Mouse (Mus musculus): ENCODE measurements at regions not wholly inside any gene's neighbourhood (a gene's known extent, or its start where the extent isn't known, plus 50 kb on each side); places are given as distances from the start of the nearest gene placed in this dataset.

DNA sequence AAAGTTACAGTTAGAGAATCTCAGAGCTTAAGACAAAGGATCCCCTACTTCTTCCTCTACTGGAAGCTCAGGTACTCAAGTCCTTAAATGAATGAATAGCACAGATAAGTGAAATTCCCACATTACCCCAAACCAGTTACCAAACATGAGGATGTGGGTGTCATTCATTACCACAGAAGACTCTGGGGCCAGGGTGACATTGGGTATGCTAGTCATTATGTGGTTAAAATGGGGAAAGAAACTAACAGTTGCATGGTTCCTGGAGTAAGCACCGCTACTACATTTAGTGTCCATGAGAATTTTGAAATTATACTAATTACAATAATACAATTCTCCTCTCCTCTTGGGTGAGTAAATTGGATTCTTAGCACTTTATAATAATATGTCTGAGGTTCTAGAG is 142.9 kb upstream of the Thbs1 start:
- no peak for DNase-seq (ENCODE audit: low spot score in 2 of 2)

- no peak for DNase-seq (ENCODE audit: low spot score in 2 of 2)
Observed at GRCm38 (mm10) chr2:117970631-117971030, 141.0 kb upstream of the Thbs1 start.

DNA sequence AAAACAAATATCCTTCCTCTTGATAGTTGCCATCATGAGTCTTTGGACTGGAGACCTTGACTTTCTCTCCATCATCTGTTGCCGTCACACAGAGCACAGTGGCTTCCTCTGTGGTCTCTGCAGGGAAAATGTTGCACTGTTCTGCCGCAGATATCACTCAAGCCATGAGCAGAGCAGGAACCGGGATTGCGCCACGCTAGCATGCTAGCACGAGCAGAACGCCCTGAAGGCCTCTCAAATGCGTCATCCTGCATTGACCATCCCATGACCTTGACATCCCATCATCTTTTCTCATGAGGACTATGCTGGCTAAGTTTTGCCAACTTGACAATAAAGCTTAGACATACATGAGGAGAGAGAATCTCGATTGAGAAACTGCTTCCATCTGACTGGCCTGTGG is 134.6 kb upstream of the Thbs1 start:
- no peak for DNase-seq (ENCODE audit: low spot score in 2 of 2)

GRCm38 (mm10) chr2:117980856-117981255 is 130.8 kb upstream of the Thbs1 start:
- no peak for DNase-seq (ENCODE audit: low spot score in 2 of 2)

- DNase-seq (ENCODE audit: low spot score in 2 of 2), result no peak
Observed at GRCm38 (mm10) chr2:117984569-117984968, 127.1 kb upstream of the Thbs1 start.

GRCm38 (mm10) chr2:117987426-117988215 is 124.1 kb upstream of the Thbs1 start:
- no peak for DNase-seq (ENCODE audit: low spot score in 2 of 2)

DNA sequence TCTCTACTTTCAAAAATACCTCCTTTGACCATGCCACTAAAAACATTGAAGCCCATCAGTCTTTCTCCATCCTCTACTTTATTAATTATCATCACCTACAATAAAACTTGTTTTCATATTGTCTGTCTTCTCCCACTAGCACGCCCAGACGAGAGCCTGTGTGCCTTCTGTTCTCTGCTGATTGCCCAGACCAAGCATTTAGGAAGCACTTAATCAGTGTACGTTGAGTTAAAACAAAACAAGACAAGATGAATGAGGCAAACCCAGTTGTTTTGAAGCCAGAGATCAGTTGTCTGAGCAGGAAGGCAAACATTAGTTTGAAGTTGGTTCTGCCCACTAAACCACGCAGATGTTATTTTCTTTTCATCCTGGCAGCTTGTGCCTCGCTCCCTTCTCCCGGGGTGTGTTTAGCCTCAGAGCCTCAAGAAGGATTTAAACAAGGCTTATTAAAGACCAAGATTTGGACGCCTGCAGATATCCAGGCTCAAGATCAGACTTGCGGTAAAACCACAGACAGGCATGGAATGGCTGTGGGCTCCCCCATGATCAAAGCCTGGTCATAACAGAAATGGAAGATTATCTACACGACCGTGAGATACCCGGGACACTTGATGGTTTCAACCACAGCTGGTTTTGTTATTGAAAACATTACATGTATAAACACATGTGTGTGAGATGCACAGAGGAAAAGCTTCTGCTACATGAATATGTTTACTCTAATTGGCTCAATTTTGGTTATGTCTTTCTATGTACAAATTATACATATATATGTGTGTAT is 123.1 kb upstream of the Thbs1 start:
- no peak for DNase-seq (ENCODE audit: low spot score in 2 of 2)

DNA sequence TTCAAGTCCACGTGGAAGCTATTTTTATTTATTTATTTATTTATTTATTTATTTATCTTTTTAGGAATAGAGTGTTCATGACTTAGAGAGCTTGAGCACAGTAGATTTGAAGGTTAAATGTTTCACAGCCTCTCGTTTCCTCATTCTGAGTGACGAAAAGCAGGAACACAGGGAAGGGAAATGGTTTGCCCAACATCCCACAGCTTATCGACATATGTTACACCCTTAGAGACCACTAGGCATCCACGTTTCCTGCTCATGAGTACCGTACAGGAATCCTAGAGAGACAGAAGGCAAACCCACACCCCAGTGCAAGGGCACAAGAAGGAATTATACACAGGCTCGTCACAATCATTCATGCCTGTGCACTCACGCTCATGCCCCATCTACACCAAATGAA is 122.5 kb upstream of the Thbs1 start:
- DNase-seq (ENCODE audit: low spot score in 2 of 2), result no peak

DNA sequence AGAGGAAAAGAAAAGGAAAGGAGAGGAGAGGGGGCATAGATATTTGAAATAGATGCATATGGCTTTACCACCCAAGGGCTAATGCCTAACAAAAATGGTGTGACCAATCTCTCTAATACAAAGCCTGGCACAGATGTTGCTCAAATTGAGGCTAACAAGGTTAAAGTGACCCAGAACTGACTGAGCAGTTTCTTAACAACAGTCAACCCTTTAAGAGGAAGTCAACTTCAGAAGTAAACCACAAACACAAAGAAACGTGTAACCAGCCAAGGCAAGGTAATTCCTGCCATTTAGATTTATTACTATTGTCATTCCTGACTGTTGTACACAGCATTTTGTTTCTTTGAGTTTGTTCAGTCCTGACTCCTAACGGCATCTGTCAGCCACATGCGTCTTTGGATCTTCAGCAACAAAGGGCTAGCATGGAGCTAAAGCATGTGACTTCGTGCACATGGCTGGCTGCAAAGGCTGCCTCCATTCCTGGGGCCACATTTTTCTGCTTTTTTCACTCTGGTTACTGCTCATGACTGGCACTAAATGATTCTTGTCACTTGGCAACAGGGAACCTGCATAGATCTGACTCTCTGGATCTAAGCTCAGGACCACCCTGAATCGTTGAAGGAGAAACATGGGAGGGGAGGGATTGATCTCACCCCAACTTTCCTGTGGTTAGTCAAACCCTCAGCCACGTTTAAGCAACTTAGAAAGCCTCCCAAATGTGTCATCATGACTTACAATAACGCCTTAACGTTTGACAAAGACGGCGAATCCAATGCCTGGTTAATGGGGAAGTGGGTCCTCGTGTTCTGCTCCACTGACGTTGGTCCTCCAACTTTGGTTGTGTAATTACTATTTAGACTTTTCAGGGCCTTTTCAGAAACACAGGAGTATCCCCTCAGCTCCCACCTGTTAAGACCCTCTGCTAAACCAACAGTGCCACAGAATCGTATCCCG is 115.3 kb upstream of the Thbs1 start:
- no peak for DNase-seq (ENCODE audit: low spot score in 2 of 2)

- DNase-seq (ENCODE audit: low spot score in 2 of 2), result no peak
Observed at GRCm38 (mm10) chr2:117999641-118000040, 112.0 kb upstream of the Thbs1 start.

GRCm38 (mm10) chr2:118004191-118004590 is 107.5 kb upstream of the Thbs1 start:
- no peak for DNase-seq (ENCODE audit: low spot score in 2 of 2)

GRCm38 (mm10) chr2:118007539-118008427 is 103.9 kb upstream of the Thbs1 start:
- DNase-seq (ENCODE audit: low spot score in 2 of 2), result peak in 1 of 2 experiments; percentile 11

- no peak for DNase-seq (ENCODE audit: low spot score in 2 of 2)
Observed at GRCm38 (mm10) chr2:118011679-118012078, 100.0 kb upstream of the Thbs1 start.

GRCm38 (mm10) chr2:118012211-118012610 is 99.5 kb upstream of the Thbs1 start:
- DNase-seq (ENCODE audit: low spot score in 2 of 2), result no peak

- no peak for DNase-seq (ENCODE audit: low spot score in 2 of 2)
Observed at GRCm38 (mm10) chr2:118013156-118013555, 98.5 kb upstream of the Thbs1 start.

GRCm38 (mm10) chr2:118015182-118015581 is 96.5 kb upstream of the Thbs1 start:
- no peak for DNase-seq (ENCODE audit: low spot score in 2 of 2)

GRCm38 (mm10) chr2:118025829-118026735 is 85.6 kb upstream of the Thbs1 start:
- DNase-seq (ENCODE audit: low spot score in 2 of 2), result no peak

DNA sequence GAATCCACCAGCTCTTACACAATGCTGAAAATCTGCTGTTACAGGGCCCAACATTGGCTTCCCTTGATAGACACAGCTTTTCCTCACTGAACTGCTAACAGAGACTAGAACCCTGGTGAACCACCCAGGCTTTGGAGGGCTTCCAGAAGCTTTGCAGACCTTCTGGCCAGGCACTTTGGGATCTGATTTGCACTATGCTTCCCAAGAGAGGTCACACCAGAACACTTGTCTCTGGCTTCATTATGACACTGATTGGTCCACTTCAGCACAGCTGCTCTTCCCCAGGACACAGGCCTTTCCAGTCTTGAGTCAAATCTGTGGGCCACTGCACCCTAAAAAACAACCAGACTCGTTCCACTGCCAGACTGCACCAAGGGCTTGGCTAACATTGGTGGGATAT is 82.8 kb upstream of the Thbs1 start:
- peak in 1 of 2 experiments; percentile 22 for DNase-seq (ENCODE audit: low spot score in 2 of 2)

DNA sequence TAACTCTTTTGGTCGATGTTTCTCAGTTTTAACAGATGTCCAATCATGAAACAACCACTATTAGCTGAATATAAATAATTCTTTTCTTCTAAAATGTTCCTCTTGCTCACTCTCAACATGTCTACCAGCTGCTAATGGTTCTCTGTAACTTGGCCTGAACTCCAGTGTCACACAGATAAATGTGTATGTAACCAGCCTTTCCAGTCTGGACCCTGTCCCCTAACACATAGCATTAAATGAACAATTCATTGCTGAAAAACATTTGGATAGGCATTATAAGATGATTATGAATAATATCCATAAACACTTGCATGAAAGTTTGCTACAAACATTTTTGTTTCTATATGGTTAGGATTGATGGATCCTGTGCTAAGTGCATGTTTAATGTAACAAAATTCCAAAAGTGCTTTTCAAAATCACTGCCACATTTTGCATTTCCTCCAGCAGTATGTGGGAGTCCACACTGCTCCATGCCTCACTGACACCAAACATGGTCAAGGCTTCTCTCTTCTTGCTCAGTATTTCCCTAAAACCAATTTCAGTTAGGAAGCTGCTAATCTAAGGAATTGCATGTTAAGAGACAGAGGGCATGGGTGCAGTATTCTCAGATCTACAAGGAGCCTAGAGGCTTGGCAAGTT is 82.1 kb upstream of the Thbs1 start:
- no peak for DNase-seq (ENCODE audit: low spot score in 2 of 2)
